8 mouse cellular contexts compared by ENCODE assay signal in genomic region chr5:124445621-124446293, GRCm38 (mm10). TPM values are rescaled to one million over a fixed set of nuclear protein-coding genes. Genes with fewer than 3 reads are reported as not detected.
DNase-seq lines count a peak whose midpoint lies in the region; ATAC-seq and TF ChIP-seq lines count a peak whose summit lies in the region.

No protein-coding gene starts in this region.

- H3K4me3 ChIP-seq in ES-E14 (ENCODE audit: insufficient read depth in 1 of 2, low read depth in 1 of 2, low read length in 2 of 2, poor library complexity in 1 of 2, severe bottlenecking in 1 of 2) = peak overlapping the region; percentile 91 to 92
- peak overlapping the region; percentile 96 for H3K4me3 ChIP-seq in forebrain, embryonic 10.5 days
- H3K4me3 ChIP-seq in hindbrain, embryonic 14.5 days (replicated peaks; ENCODE audit: low read length) = peak overlapping the region; percentile 91
- peak overlapping the region; percentile 96 for H3K4me3 ChIP-seq in liver, embryonic 11.5 days (ENCODE audit: low read depth, low read length)
- peak overlapping the region; percentile 95 for H3K4me3 ChIP-seq in neural tube, embryonic 11.5 days (ENCODE audit: low read depth, low read length)

- H3K36me3 ChIP-seq in ES-E14 (ENCODE audit: control insufficient read depth, insufficient read depth, low read length, poor library complexity, severe bottlenecking) = peaks cover 32% of the 10 kb centered on the region
- H3K36me3 ChIP-seq in forebrain, embryonic 10.5 days (replicated peaks) = peaks cover 53% of the 10 kb centered on the region
- H3K36me3 ChIP-seq in hindbrain, embryonic 14.5 days (replicated peaks; ENCODE audit: control insufficient read depth, insufficient read depth) = peaks cover 37% of the 10 kb centered on the region
- peaks cover 33% of the 10 kb centered on the region for H3K36me3 ChIP-seq in liver, embryonic 11.5 days (ENCODE audit: control insufficient read depth, insufficient read depth, low read length)
- peaks cover 11% of the 10 kb centered on the region for H3K36me3 ChIP-seq in neural tube, embryonic 11.5 days (ENCODE audit: control insufficient read depth, insufficient read depth, low read length)

- DNase-seq in ES-E14 (ENCODE audit: low read depth, low spot score) = no peak
- peak; percentile 80 for DNase-seq in adrenal gland, adult 2 months
- peak; percentile 44 for DNase-seq in forebrain, embryonic 10.5 days (ENCODE audit: extremely low spot score, low spot score)
- DNase-seq in hindbrain, embryonic 14.5 days (ENCODE audit: low spot score) = no peak
- DNase-seq in liver, embryonic 11.5 days (ENCODE audit: low spot score) = peak; percentile 75
- peak; percentile 24 for DNase-seq in neural tube, embryonic 11.5 days (ENCODE audit: low spot score)
- peak; percentile 67 to 74 for DNase-seq in thymus, postnatal 36 days
- no peak for DNase-seq in left cerebral cortex, adult 11 months (ENCODE audit: low spot score)

- ATAC-seq in hindbrain, embryonic 14.5 days (ENCODE audit: low FRiP score) = peak; percentile 71
- peak; percentile 53 for ATAC-seq in liver, embryonic 11.5 days (replicated peaks; ENCODE audit: low FRiP score)
- peak; percentile 70 for ATAC-seq in neural tube, embryonic 11.5 days (ENCODE audit: insufficient read depth, low FRiP score, low TSS enrichment)

- in situ Hi-C loops in ES-E14 (cut with MboI; ENCODE audit: low sequenced_read_pairs in 2 of 2, unreplicated experiment in 2 of 2) = no loop called here

- H3K27ac ChIP-seq in ES-E14 (ENCODE audit: insufficient read depth, low read depth, low read length, poor library complexity, severe bottlenecking) = peak overlapping the region; percentile 92
- peak overlapping the region; percentile 96 for H3K27ac ChIP-seq in forebrain, embryonic 10.5 days
- H3K27ac ChIP-seq in hindbrain, embryonic 14.5 days = peak overlapping the region; percentile 84
- peak overlapping the region; percentile 97 for H3K27ac ChIP-seq in liver, embryonic 11.5 days (ENCODE audit: low read depth, low read length)
- H3K27ac ChIP-seq in neural tube, embryonic 11.5 days (ENCODE audit: low read depth, low read length) = peak overlapping the region; percentile 71

- H3K9ac ChIP-seq in ES-E14 (ENCODE audit: insufficient read depth, low read depth, low read length, poor library complexity, severe bottlenecking) = peak overlapping the region; percentile 96
- H3K9ac ChIP-seq in hindbrain, embryonic 14.5 days = peak overlapping the region; percentile 92
- H3K9ac ChIP-seq in liver, embryonic 11.5 days (ENCODE audit: low read depth, low read length) = peak overlapping the region; percentile 94
- peak overlapping the region; percentile 83 for H3K9ac ChIP-seq in neural tube, embryonic 11.5 days (ENCODE audit: low read length)

- H3K27me3 ChIP-seq in forebrain, embryonic 10.5 days (ENCODE audit: poor library complexity, severe bottlenecking) = no peaks in the 10 kb centered on the region
- no peaks in the 10 kb centered on the region for H3K27me3 ChIP-seq in hindbrain, embryonic 14.5 days (ENCODE audit: control insufficient read depth, insufficient read depth, low read length)
- H3K27me3 ChIP-seq in liver, embryonic 11.5 days (replicated peaks; ENCODE audit: control insufficient read depth, insufficient read depth, low read length) = no peaks in the 10 kb centered on the region
- no peaks in the 10 kb centered on the region for H3K27me3 ChIP-seq in neural tube, embryonic 11.5 days (ENCODE audit: control insufficient read depth, insufficient read depth, low read length)

- H3K4me1 ChIP-seq in ES-E14 (ENCODE audit: control insufficient read depth in 2 of 2, insufficient read depth in 2 of 2, low read length in 2 of 2, poor library complexity in 1 of 2) = peaks cover 6 to 10% of the 10 kb centered on the region in 2 experiments; a peak in 3 of 4 replicates
- H3K4me1 ChIP-seq in forebrain, embryonic 10.5 days = peaks cover 48% of the 10 kb centered on the region
- peaks cover 19% of the 10 kb centered on the region for H3K4me1 ChIP-seq in hindbrain, embryonic 14.5 days (replicated peaks; ENCODE audit: control insufficient read depth, insufficient read depth, low read length)
- peaks cover 47% of the 10 kb centered on the region for H3K4me1 ChIP-seq in liver, embryonic 11.5 days (replicated peaks; ENCODE audit: control insufficient read depth, insufficient read depth, low read length)
- peaks cover 10% of the 10 kb centered on the region for H3K4me1 ChIP-seq in neural tube, embryonic 11.5 days (ENCODE audit: control insufficient read depth, insufficient read depth, low read length)

- peak overlapping the region; percentile 94 for H3K4me2 ChIP-seq in hindbrain, embryonic 14.5 days (replicated peaks)
- H3K4me2 ChIP-seq in liver, embryonic 11.5 days = peak overlapping the region; percentile 83
- H3K4me2 ChIP-seq in neural tube, embryonic 11.5 days (ENCODE audit: low read depth) = peak overlapping the region; percentile 94

- H3K9me3 ChIP-seq in ES-E14 (ENCODE audit: control insufficient read depth, insufficient read depth, low read depth, low read length) = no peaks in the 10 kb centered on the region
- no peaks in the 10 kb centered on the region for H3K9me3 ChIP-seq in forebrain, embryonic 10.5 days
- no peaks in the 10 kb centered on the region for H3K9me3 ChIP-seq in hindbrain, embryonic 14.5 days (ENCODE audit: control insufficient read depth, low read length)
- H3K9me3 ChIP-seq in liver, embryonic 11.5 days (ENCODE audit: control insufficient read depth, low read length) = no peaks in the 10 kb centered on the region
- no peaks in the 10 kb centered on the region for H3K9me3 ChIP-seq in neural tube, embryonic 11.5 days (ENCODE audit: control insufficient read depth, low read length)

- WGBS in forebrain, embryonic 10.5 days = 2% methylated on average over 75 of the region's 77 CpGs
- WGBS in hindbrain, embryonic 14.5 days = 0% methylated on average over 37 of the region's 77 CpGs
- under 1% methylated on average over 34 of the region's 77 CpGs for WGBS in liver, embryonic 11.5 days
- 0% methylated on average over 24 of the region's 77 CpGs for WGBS in neural tube, embryonic 11.5 days

TF ChIP-seq in ES-E14, 5 proteins besides CTCF, POLR2A, EP300 and RAD21:
- no peak for TF ChIP-seq HCFC1 (IDR thresholded peaks at IDR 0.05; ENCODE audit: borderline replicate concordance, insufficient read depth, low read length)
- no peak for TF ChIP-seq CHD2 (IDR thresholded peaks at IDR 0.05; ENCODE audit: low read depth, low read length)
- TF ChIP-seq ZNF384 (IDR thresholded peaks at IDR 0.05; ENCODE audit: low read depth, low read length) = no peak
- no peak for TF ChIP-seq ZC3H11A (IDR thresholded peaks at IDR 0.05; ENCODE audit: borderline replicate concordance, low read depth, low read length)
- TF ChIP-seq MAFK (IDR thresholded peaks at IDR 0.05; ENCODE audit: insufficient read depth, low read depth, low read length) = no peak

RNA-seq across cellular contexts. Expression of gene Kmt5a, which starts 6.0 kb away (rescaled TPM):
- total RNA-seq in ES-E14 (2012; rRNA removed) = 62.6 and 69.8 TPM in 2 replicates
- 100 to 1,000 TPM; 127 to 288 TPM for total RNA-seq in adrenal gland, adult 2 months (2021)
- 48.9 and 65.7 TPM in 2 replicates for polyA plus RNA-seq in adrenal gland, adult 2 months (2012; rRNA removed)
- polyA plus RNA-seq in forebrain, embryonic 10.5 days (2016; fragmentation: Nextera tagmentation; extraction: Ambion mirVana) = 41.0 and 41.6 TPM in 2 replicates
- 23.1 and 23.2 TPM in 2 replicates for polyA plus RNA-seq in hindbrain, embryonic 14.5 days (2014; fragmentation: Nextera tagmentation; extraction: Ambion mirVana)
- 132 and 145 TPM in 2 replicates for polyA plus RNA-seq in liver, embryonic 11.5 days (2014; fragmentation: Nextera tagmentation; extraction: Ambion mirVana)
- polyA plus RNA-seq in neural tube, embryonic 11.5 days (2014; fragmentation: Nextera tagmentation; extraction: Ambion mirVana) = 115 and 121 TPM in 2 replicates

RNA-seq across cellular contexts. Expression of gene Sbno1, which starts 20.0 kb away (rescaled TPM):
- total RNA-seq in ES-E14 (2012; rRNA removed) = 86.4 and 95.2 TPM in 2 replicates
- 100 to 1,000 TPM in 1 of 2 experiments, 10 to 100 TPM in 1; 74.1 to 119 TPM for total RNA-seq in adrenal gland, adult 2 months (2021)
- 6.0 and 6.9 TPM in 2 replicates for polyA plus RNA-seq in adrenal gland, adult 2 months (2012; rRNA removed)
- 85.7 and 88.3 TPM in 2 replicates for polyA plus RNA-seq in forebrain, embryonic 10.5 days (2016; fragmentation: Nextera tagmentation; extraction: Ambion mirVana)
- polyA plus RNA-seq in hindbrain, embryonic 14.5 days (2014; fragmentation: Nextera tagmentation; extraction: Ambion mirVana) = 87.6 and 89.3 TPM in 2 replicates
- polyA plus RNA-seq in liver, embryonic 11.5 days (2014; fragmentation: Nextera tagmentation; extraction: Ambion mirVana) = 75.2 and 86.4 TPM in 2 replicates
- polyA plus RNA-seq in neural tube, embryonic 11.5 days (2014; fragmentation: Nextera tagmentation; extraction: Ambion mirVana) = 87.0 and 88.2 TPM in 2 replicates

RNA-seq across cellular contexts. Expression of gene Rilpl2, which starts 32.4 kb away (rescaled TPM):
- total RNA-seq in ES-E14 (2012; rRNA removed) = 7.3 and 8.9 TPM in 2 replicates
- 10 to 100 TPM; 16.6 to 31.2 TPM for total RNA-seq in adrenal gland, adult 2 months (2021)
- polyA plus RNA-seq in adrenal gland, adult 2 months (2012; rRNA removed) = 38.5 and 44.1 TPM in 2 replicates
- polyA plus RNA-seq in forebrain, embryonic 10.5 days (2016; fragmentation: Nextera tagmentation; extraction: Ambion mirVana) = 22.7 and 24.2 TPM in 2 replicates
- 28.5 and 29.7 TPM in 2 replicates for polyA plus RNA-seq in hindbrain, embryonic 14.5 days (2014; fragmentation: Nextera tagmentation; extraction: Ambion mirVana)
- polyA plus RNA-seq in liver, embryonic 11.5 days (2014; fragmentation: Nextera tagmentation; extraction: Ambion mirVana) = 18.7 and 19.8 TPM in 2 replicates
- 19.0 and 20.9 TPM in 2 replicates for polyA plus RNA-seq in neural tube, embryonic 11.5 days (2014; fragmentation: Nextera tagmentation; extraction: Ambion mirVana)

RNA-seq across cellular contexts. Expression of gene Snrnp35, which starts 37.2 kb away (rescaled TPM):
- 7.5 and 10.6 TPM in 2 replicates for total RNA-seq in ES-E14 (2012; rRNA removed)
- total RNA-seq in adrenal gland, adult 2 months (2021) = 10 to 100 TPM; 19.0 to 25.7 TPM
- 1.4 and 1.8 TPM in 2 replicates for polyA plus RNA-seq in adrenal gland, adult 2 months (2012; rRNA removed)
- 35.8 and 37.2 TPM in 2 replicates for polyA plus RNA-seq in forebrain, embryonic 10.5 days (2016; fragmentation: Nextera tagmentation; extraction: Ambion mirVana)
- polyA plus RNA-seq in hindbrain, embryonic 14.5 days (2014; fragmentation: Nextera tagmentation; extraction: Ambion mirVana) = 8.5 and 9.0 TPM in 2 replicates
- polyA plus RNA-seq in liver, embryonic 11.5 days (2014; fragmentation: Nextera tagmentation; extraction: Ambion mirVana) = 13.6 and 14.0 TPM in 2 replicates
- 14.7 TPM in 2 replicates for polyA plus RNA-seq in neural tube, embryonic 11.5 days (2014; fragmentation: Nextera tagmentation; extraction: Ambion mirVana)

Comparison
In these comparisons a context has a peak if more than half of its experiments do, and no peak if none do; other contexts are left out.
1. DNase-seq: peak in adrenal gland, adult 2 months (single experiment), forebrain, embryonic 10.5 days (single experiment), liver, embryonic 11.5 days (single experiment), neural tube, embryonic 11.5 days (single experiment) and thymus, postnatal 36 days (2 of 2); none in ES-E14 (single experiment), hindbrain, embryonic 14.5 days (single experiment) and left cerebral cortex, adult 11 months (single experiment).
2. Peak in every context shown above with its lines, with median percentiles within 50 percentile points of each other: H3K27ac ChIP-seq, H3K4me3 ChIP-seq, H3K9ac ChIP-seq, ATAC-seq and H3K4me2 ChIP-seq.